Mouse (Mus musculus) lung, postnatal 0 days (tissue): ENCODE data around the gene Tapt1. TPM values are rescaled to one million over a fixed set of nuclear protein-coding genes. Genes with fewer than 3 reads are reported as not detected.
A peak's percentile ranks its signal among the peaks of the same experiment; 100 is the strongest.

ENCODE experiments used
- ATAC-seq: fragments of 200-750 bp; cut with Nextera tagmentation; 2 replicates; pipeline ENCODE4 v1.8.0; 2017; ENCODE audit warnings: moderate library complexity
- DNase-seq: peaks from one replicate; pipeline ENCODE4 v3.0.0-alpha.2; 2016; ENCODE audit warnings: low spot score
- H3K27ac ChIP-seq: fragments of 300-500 bp; sonication (generic); 2 replicates; pipeline ENCODE4 v1.5.1; 2014; ENCODE audit warnings: antibody characterized with exemption, mild to moderate bottlenecking, low read length, mixed read lengths
- H3K27me3 ChIP-seq: fragments of 300-500 bp; sonication (generic); replicated peaks from 2 replicates; pipeline ENCODE4 v1.6.1; 2014; ENCODE audit warnings: low read length, mixed read lengths; ENCODE audit not compliant: insufficient read depth
- H3K36me3 ChIP-seq: fragments of 300-500 bp; sonication (generic); 2 replicates; pipeline ENCODE4 v1.6.1; 2014; ENCODE audit warnings: low read length, mixed read lengths; ENCODE audit not compliant: insufficient read depth
- H3K4me1 ChIP-seq: fragments of 300-500 bp; sonication (generic); 2 replicates; pipeline ENCODE4 v1.6.1; 2014; ENCODE audit warnings: antibody characterized with exemption, low read depth, low read length, mixed read lengths; ENCODE audit not compliant: insufficient read depth
- H3K4me2 ChIP-seq: fragments of 300-500 bp; sonication (generic); replicated peaks from 2 replicates; pipeline ENCODE4 v1.6.1; 2014; ENCODE audit warnings: low read depth, mild to moderate bottlenecking, low read length, moderate library complexity, mixed read lengths
- H3K4me3 ChIP-seq: fragments of 300-500 bp; sonication (generic); 2 replicates; pipeline ENCODE4 v1.5.1; 2014; ENCODE audit warnings: low read depth, low read length
- H3K9ac ChIP-seq: fragments of 300-500 bp; sonication (generic); replicated peaks from 2 replicates; pipeline ENCODE4 v1.6.1; 2014; ENCODE audit warnings: low read depth, mild to moderate bottlenecking
- H3K9me3 ChIP-seq: fragments of 300-500 bp; sonication (generic); 2 replicates; pipeline ENCODE4 v1.6.1; 2016; ENCODE audit warnings: low read length, mixed read lengths
- CTCF ChIP-seq: IDR thresholded peaks from 2 replicates; pipeline ENCODE4 v1.5.1; 2016; ENCODE audit warnings: antibody characterized with exemption, mild to moderate bottlenecking
- EP300 ChIP-seq: IDR thresholded peaks from 2 replicates; pipeline ENCODE4 v1.6.1; 2016; ENCODE audit warnings: antibody characterized with exemption, mild to moderate bottlenecking, control low read depth
- WGBS: fragments of 180-500 bp; shearing (Covaris S2); extraction: QIAGEN DNeasy Blood & Tissue Kit; methylation state at CpG from one replicate; pipeline ENCODE4 v1.1.7; 2014; 5-methylcytosine and 5-hydroxymethylcytosine counted together
- polyA plus RNA-seq: library from polyadenylated mRNA; unstranded; fragments of >200 nt; fragmentation: Nextera tagmentation; extraction: Ambion mirVana; gene quantifications from 2 replicates; pipeline ENCODE4 v1.2.1, GENCODE M21; 2015

Gene Tapt1
- polyA plus RNA-seq, 1 experiment from 2014 or later, result 31.3 TPM

DNA sequence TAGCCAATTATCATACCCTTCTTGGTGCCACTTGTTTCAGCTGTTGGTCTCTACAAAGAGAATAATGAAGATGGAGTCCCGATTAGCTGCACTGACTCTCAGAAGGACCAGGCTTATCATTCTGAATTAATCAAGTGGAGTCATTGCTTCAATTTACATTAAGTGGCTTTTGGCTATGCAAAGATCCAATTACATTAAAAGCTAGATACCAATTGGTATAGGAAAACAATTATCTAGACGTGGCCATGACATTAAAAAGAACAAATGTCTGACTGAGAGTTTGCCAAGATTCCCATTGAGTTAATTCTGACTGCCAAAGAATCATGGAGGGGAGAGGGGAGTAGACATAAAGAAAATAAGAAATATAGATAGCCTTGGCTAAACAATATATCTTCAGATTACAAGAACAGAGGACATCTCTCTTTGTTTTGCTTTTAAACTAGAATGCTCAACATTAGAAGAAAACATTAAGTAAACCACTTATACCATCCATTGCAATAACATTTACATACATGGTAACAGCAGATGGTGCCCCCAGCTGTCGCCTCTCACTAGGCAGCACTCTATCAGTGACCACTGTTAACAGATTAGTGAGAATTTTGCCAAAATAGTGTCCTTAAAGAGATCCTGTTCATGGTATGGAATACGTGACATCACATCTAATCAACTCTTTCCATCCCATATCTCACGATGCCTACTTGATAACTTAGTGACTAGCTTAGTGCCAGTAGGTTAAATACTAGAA lies 24.0 kb upstream of the Tapt1 start:
- H3K9ac ChIP-seq, result no peak overlapping the region
- no peaks in the 10 kb centered on the region for H3K9me3 ChIP-seq
- DNase-seq (no peak), ATAC-seq (no peak)
- H3K4me1 ChIP-seq, result no peaks in the 10 kb centered on the region
- no peak overlapping the region for H3K4me3 ChIP-seq
- 81% methylated on average over 5 of the region's 5 CpGs for WGBS
- H3K27ac ChIP-seq, result no peak overlapping the region
- TF ChIP-seq CTCF (no peak), EP300 (no peak)
- no peaks in the 10 kb centered on the region for H3K36me3 ChIP-seq
- no peak overlapping the region for H3K4me2 ChIP-seq
- H3K27me3 ChIP-seq, result no peaks in the 10 kb centered on the region

- 35% methylated on average over 6 of the region's 6 CpGs for WGBS
- Histone ChIP-seq H3K27ac (no peak overlapping the region), H3K36me3 (no peaks in the 10 kb centered on the region), H3K9ac (no peak overlapping the region), H3K4me1 (no peaks in the 10 kb centered on the region), H3K9me3 (no peaks in the 10 kb centered on the region), H3K4me3 (no peak overlapping the region), H3K27me3 (no peaks in the 10 kb centered on the region), H3K4me2 (no peak overlapping the region)
- DNase-seq (no peak), ATAC-seq (no peak)
- no peak for TF ChIP-seq CTCF
- TF ChIP-seq EP300, result no peak
Observed at GRCm38 (mm10) chr5:44249363-44249762, 22.9 kb upstream of the Tapt1 start.

DNA sequence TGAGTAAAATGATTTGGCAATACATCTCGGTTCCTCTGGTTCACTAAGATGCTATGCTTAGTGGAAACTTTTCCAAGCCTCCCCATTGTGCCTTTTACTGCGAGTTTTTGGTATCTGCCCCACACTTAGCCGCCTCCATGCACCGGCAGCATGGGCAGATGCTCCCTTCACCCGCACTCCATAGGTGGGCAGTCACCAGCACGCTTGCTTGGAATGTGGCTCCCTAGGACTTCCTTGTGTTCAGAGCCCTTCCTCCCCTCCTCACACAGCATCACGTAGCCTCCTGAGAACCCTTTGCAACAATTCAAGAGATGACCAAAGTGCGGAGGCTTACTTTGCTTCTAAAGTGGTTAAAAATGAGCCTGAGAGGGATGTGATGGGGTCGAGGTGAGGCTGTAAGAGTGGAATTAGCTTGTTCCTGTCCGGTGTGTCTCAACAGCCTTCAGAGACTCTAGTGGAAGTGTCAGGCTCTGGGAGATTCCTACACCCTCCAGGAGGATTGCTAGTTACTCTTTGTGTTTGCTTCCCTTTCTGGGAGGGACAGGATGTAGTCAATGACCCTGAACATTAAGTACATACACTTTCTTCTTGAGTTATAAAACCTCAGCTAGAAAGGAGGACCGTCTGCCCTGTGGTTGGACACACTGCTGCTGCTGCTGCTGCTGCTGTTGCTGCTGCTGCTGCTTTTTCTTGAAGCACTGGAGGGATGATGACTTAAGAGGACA lies 20.2 kb upstream of the Tapt1 start:
- Histone ChIP-seq H3K4me3 (no peak overlapping the region), H3K9ac (no peak overlapping the region), H3K9me3 (no peaks in the 10 kb centered on the region), H3K36me3 (no peaks in the 10 kb centered on the region), H3K4me1 (no peaks in the 10 kb centered on the region), H3K27ac (no peak overlapping the region), H3K27me3 (no peaks in the 10 kb centered on the region), H3K4me2 (no peak overlapping the region)
- TF ChIP-seq EP300 (no peak), CTCF (no peak)
- WGBS, result 20% methylated on average over 11 of the region's 11 CpGs
- ATAC-seq, result peak; percentile 17; the same call in 1 of the 2 replicates
- no peak for DNase-seq

DNA sequence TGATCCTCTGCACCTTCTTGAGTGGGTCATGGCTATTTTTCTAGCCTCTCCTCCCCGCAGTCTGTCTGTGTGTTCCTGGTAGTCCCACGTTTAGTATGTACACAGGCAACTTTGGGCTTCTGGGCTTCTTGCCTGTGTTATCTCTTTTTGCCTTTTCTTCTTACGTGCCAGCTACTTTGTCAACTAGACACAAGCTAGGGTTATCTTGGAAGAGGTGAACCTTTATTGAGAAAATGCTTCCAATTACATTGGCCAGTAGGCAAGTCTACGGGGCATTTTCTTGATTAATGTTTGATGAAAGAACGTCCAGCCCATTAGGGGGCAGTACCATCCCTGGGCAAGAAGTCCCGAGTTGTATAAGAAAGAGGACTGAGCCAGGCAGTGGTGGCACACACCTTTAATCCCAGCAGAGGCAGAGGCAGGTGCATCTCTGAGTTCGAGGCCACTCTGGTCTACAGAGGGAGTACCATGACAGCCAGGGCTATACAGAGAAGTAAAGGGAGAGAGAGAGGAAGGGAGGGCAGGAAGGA lies 18.5 kb upstream of the Tapt1 start:
- H3K27ac ChIP-seq, result no peak overlapping the region
- no peaks in the 10 kb centered on the region for H3K27me3 ChIP-seq
- DNase-seq (no peak), ATAC-seq (no peak)
- H3K9ac ChIP-seq, result no peak overlapping the region
- 49% methylated on average over 7 of the region's 7 CpGs for WGBS
- no peaks in the 10 kb centered on the region for H3K4me1 ChIP-seq
- H3K4me3 ChIP-seq, result no peak overlapping the region
- peak; percentile 20 for TF ChIP-seq CTCF
- TF ChIP-seq EP300, result no peak
- no peaks in the 10 kb centered on the region for H3K9me3 ChIP-seq
- no peak overlapping the region for H3K4me2 ChIP-seq
- H3K36me3 ChIP-seq, result no peaks in the 10 kb centered on the region

DNA sequence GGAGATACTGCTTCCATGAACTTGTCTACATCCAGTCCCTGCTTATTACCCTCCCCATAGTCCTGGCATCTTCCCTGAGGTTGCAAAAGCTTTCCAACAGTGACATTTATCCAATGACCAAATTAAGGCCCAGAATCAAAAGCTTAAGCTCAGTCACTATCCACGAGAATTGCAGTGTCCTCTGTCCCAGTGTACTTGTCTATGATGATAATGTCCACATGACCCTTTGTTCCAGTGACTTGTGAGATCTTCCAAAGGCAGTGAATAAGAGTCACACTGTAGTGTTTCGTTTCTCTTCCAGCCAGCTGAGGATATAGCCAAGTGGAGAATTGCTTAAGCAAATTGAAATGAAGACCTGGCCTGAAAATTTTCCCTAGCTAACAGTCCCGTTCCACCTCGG lies 16.4 kb upstream of the Tapt1 start:
- Histone ChIP-seq H3K4me1 (no peaks in the 10 kb centered on the region), H3K9ac (no peak overlapping the region), H3K36me3 (no peaks in the 10 kb centered on the region), H3K4me3 (no peak overlapping the region), H3K4me2 (no peak overlapping the region), H3K27ac (no peak overlapping the region), H3K27me3 (no peaks in the 10 kb centered on the region), H3K9me3 (no peaks in the 10 kb centered on the region)
- 77% methylated on average over 4 of the region's 4 CpGs for WGBS
- TF ChIP-seq EP300, result no peak
- DNase-seq (no peak), ATAC-seq (no peak)

DNA sequence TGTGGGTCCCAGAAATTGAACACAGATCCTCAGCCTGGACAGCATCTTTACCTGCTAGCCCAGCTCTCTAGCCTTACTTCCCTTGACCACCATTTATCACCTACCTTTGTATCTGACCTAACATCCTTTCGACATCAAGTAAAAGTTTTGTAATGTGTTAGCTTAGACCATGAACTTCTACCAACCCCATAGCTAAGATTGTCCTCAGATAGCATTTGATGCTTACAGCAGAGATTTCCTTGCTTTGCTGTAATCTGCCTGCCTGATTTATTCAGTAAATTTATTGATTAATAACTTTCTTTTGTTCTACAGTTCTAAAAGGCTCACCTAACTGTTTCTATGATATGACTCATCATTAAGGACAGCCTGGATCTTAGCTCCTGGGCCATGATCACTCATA lies 15.3 kb upstream of the Tapt1 start:
- no peaks in the 10 kb centered on the region for H3K4me1 ChIP-seq
- no peak for TF ChIP-seq EP300
- no peak for TF ChIP-seq CTCF
- H3K9me3 ChIP-seq, result no peaks in the 10 kb centered on the region
- 96% methylated on average over 1 of the region's 1 CpGs for WGBS
- no peak overlapping the region for H3K27ac ChIP-seq
- H3K36me3 ChIP-seq, result no peaks in the 10 kb centered on the region
- H3K9ac ChIP-seq, result no peak overlapping the region
- H3K27me3 ChIP-seq, result no peaks in the 10 kb centered on the region
- ATAC-seq (no peak), DNase-seq (no peak)
- no peak overlapping the region for H3K4me2 ChIP-seq
- H3K4me3 ChIP-seq, result no peak overlapping the region
